Mouse (Mus musculus): ENCODE measurements around the gene Slc25a47. TPM values are rescaled to one million over a fixed set of nuclear protein-coding genes. Genes with fewer than 3 reads are reported as not detected.

The Slc25a47 gene
- polyA plus RNA-seq, 1 experiment from 2014 or later: 13.8 TPM

GRCm38 (mm10) chr12:108810309-108810708, 25.5 kb upstream of the Slc25a47 start:
- H3K27me3 ChIP-seq: no peaks in the 10 kb centered on the region
- no peak overlapping the region for H3K9ac ChIP-seq (replicated peaks)
- H3K27ac ChIP-seq (replicated peaks): no peak overlapping the region
- H3K4me3 ChIP-seq: no peak overlapping the region
- H3K9me3 ChIP-seq: no peaks in the 10 kb centered on the region
- WGBS: 95% methylated on average over 7 of the region's 7 CpGs
- no peak for ATAC-seq (ENCODE audit: low FRiP score, low read depth)
- peaks cover 3% of the 10 kb centered on the region; the same call in 1 of the 2 replicates for H3K4me1 ChIP-seq
- peaks cover 42% of the 10 kb centered on the region for H3K36me3 ChIP-seq
- no peak overlapping the region for H3K4me2 ChIP-seq (replicated peaks)

GRCm38 (mm10) chr12:108811133-108811532, 24.7 kb upstream of the Slc25a47 start:
- Histone ChIP-seq H3K27ac (replicated peaks) (no peak overlapping the region), H3K4me3 (no peak overlapping the region)

GRCm38 (mm10) chr12:108812463-108812862, 23.4 kb upstream of the Slc25a47 start:
- Histone ChIP-seq H3K9me3 (no peaks in the 10 kb centered on the region), H3K4me3 (no peak overlapping the region), H3K27ac (replicated peaks) (no peak overlapping the region), H3K27me3 (no peaks in the 10 kb centered on the region), H3K4me2 (replicated peaks) (no peak overlapping the region), H3K9ac (replicated peaks) (no peak overlapping the region), H3K4me1 (peaks cover 3% of the 10 kb centered on the region; the same call in 1 of the 2 replicates), H3K36me3 (peaks cover 46% of the 10 kb centered on the region)
- no peak for ATAC-seq (ENCODE audit: low FRiP score, low read depth)
- WGBS: 84% methylated on average over 6 of the region's 6 CpGs

More at GRCm38 (mm10) chr12:108811133-108811532, 24.7 kb upstream of the Slc25a47 start:
- Histone ChIP-seq H3K36me3 (peaks cover 47% of the 10 kb centered on the region), H3K9me3 (no peaks in the 10 kb centered on the region), H3K4me2 (replicated peaks) (no peak overlapping the region), H3K27me3 (no peaks in the 10 kb centered on the region), H3K9ac (replicated peaks) (no peak overlapping the region), H3K4me1 (peaks cover 3% of the 10 kb centered on the region; the same call in 1 of the 2 replicates)
- no peak for ATAC-seq (ENCODE audit: low FRiP score, low read depth)
- 65% methylated on average over 2 of the region's 2 CpGs for WGBS

GRCm38 (mm10) chr12:108814470-108814869, 21.4 kb upstream of the Slc25a47 start:
- Histone ChIP-seq H3K27ac (replicated peaks) (no peak overlapping the region), H3K4me1 (peaks cover 3% of the 10 kb centered on the region; the same call in 1 of the 2 replicates), H3K9me3 (no peaks in the 10 kb centered on the region), H3K36me3 (peaks cover 49% of the 10 kb centered on the region), H3K27me3 (no peaks in the 10 kb centered on the region), H3K4me3 (no peak overlapping the region), H3K4me2 (replicated peaks) (no peak overlapping the region), H3K9ac (replicated peaks) (no peak overlapping the region)
- ATAC-seq (ENCODE audit: low FRiP score, low read depth): no peak
- 95% methylated on average over 6 of the region's 6 CpGs for WGBS

GRCm38 (mm10) chr12:108816569-108816968, 19.3 kb upstream of the Slc25a47 start:
- no peaks in the 10 kb centered on the region for H3K4me1 ChIP-seq
- peaks cover 51% of the 10 kb centered on the region for H3K36me3 ChIP-seq
- no peaks in the 10 kb centered on the region for H3K9me3 ChIP-seq
- no peaks in the 10 kb centered on the region for H3K27me3 ChIP-seq
- no peak overlapping the region for H3K9ac ChIP-seq (replicated peaks)
- H3K27ac ChIP-seq (replicated peaks): no peak overlapping the region
- H3K4me2 ChIP-seq (replicated peaks): no peak overlapping the region
- no peak for ATAC-seq (ENCODE audit: low FRiP score, low read depth)
- no peak overlapping the region for H3K4me3 ChIP-seq
- WGBS: 88% methylated on average over 11 of the region's 11 CpGs

- ATAC-seq (ENCODE audit: low FRiP score, low read depth): no peak
- WGBS: 93% methylated on average over 4 of the region's 4 CpGs
- no peak overlapping the region for H3K4me2 ChIP-seq (replicated peaks)
Measured at GRCm38 (mm10) chr12:108820461-108820860, 15.4 kb upstream of the Slc25a47 start.

GRCm38 (mm10) chr12:108823036-108823435, 12.8 kb upstream of the Slc25a47 start:
- Histone ChIP-seq H3K4me1 (no peaks in the 10 kb centered on the region), H3K9me3 (no peaks in the 10 kb centered on the region), H3K27ac (replicated peaks) (no peak overlapping the region), H3K4me2 (replicated peaks) (no peak overlapping the region), H3K27me3 (no peaks in the 10 kb centered on the region), H3K9ac (replicated peaks) (no peak overlapping the region), H3K4me3 (no peak overlapping the region), H3K36me3 (peaks cover 31% of the 10 kb centered on the region)
- WGBS: 81% methylated on average over 8 of the region's 8 CpGs
- no peak for ATAC-seq (ENCODE audit: low FRiP score, low read depth)

More at GRCm38 (mm10) chr12:108820461-108820860, 15.4 kb upstream of the Slc25a47 start:
- Histone ChIP-seq H3K4me1 (no peaks in the 10 kb centered on the region), H3K27ac (replicated peaks) (no peak overlapping the region), H3K36me3 (peaks cover 31% of the 10 kb centered on the region), H3K9ac (replicated peaks) (no peak overlapping the region), H3K9me3 (no peaks in the 10 kb centered on the region), H3K4me3 (no peak overlapping the region), H3K27me3 (no peaks in the 10 kb centered on the region)

GRCm38 (mm10) chr12:108824225-108824874, 11.5 kb upstream of the Slc25a47 start:
- no peak overlapping the region for H3K27ac ChIP-seq (replicated peaks)
- H3K4me1 ChIP-seq: no peaks in the 10 kb centered on the region
- H3K4me3 ChIP-seq: no peak overlapping the region
- H3K27me3 ChIP-seq: no peaks in the 10 kb centered on the region
- no peak overlapping the region for H3K9ac ChIP-seq (replicated peaks)
- 92% methylated on average over 15 of the region's 15 CpGs for WGBS
- ATAC-seq (ENCODE audit: low FRiP score, low read depth): no peak
- H3K36me3 ChIP-seq: peaks cover 22% of the 10 kb centered on the region
- no peaks in the 10 kb centered on the region for H3K9me3 ChIP-seq
- no peak overlapping the region for H3K4me2 ChIP-seq (replicated peaks)

- H3K4me1 ChIP-seq: no peaks in the 10 kb centered on the region
- H3K27ac ChIP-seq (replicated peaks): no peak overlapping the region
- H3K36me3 ChIP-seq: peaks cover 19% of the 10 kb centered on the region
- H3K4me2 ChIP-seq (replicated peaks): no peak overlapping the region
- ATAC-seq (ENCODE audit: low FRiP score, low read depth): no peak
- no peak overlapping the region for H3K4me3 ChIP-seq
- no peaks in the 10 kb centered on the region for H3K9me3 ChIP-seq
- WGBS: 96% methylated on average over 13 of the region's 13 CpGs
- no peaks in the 10 kb centered on the region for H3K27me3 ChIP-seq
- H3K9ac ChIP-seq (replicated peaks): no peak overlapping the region
Measured at GRCm38 (mm10) chr12:108825561-108826224, 10.2 kb upstream of the Slc25a47 start.

- H3K27ac ChIP-seq (replicated peaks): no peak overlapping the region
- no peak for ATAC-seq (ENCODE audit: low FRiP score, low read depth)
- no peak overlapping the region for H3K4me2 ChIP-seq (replicated peaks)
- H3K27me3 ChIP-seq: no peaks in the 10 kb centered on the region
- no peaks in the 10 kb centered on the region for H3K9me3 ChIP-seq
- no peak overlapping the region for H3K4me3 ChIP-seq
- H3K36me3 ChIP-seq: peaks cover 19% of the 10 kb centered on the region
- 96% methylated on average over 19 of the region's 19 CpGs for WGBS
- no peak overlapping the region for H3K9ac ChIP-seq (replicated peaks)
- no peaks in the 10 kb centered on the region for H3K4me1 ChIP-seq
Measured at GRCm38 (mm10) chr12:108826282-108826957, 9.4 kb upstream of the Slc25a47 start.

- Histone ChIP-seq H3K9me3 (no peaks in the 10 kb centered on the region), H3K4me2 (replicated peaks) (no peak overlapping the region), H3K36me3 (peaks cover 19% of the 10 kb centered on the region), H3K9ac (replicated peaks) (no peak overlapping the region), H3K27me3 (no peaks in the 10 kb centered on the region), H3K4me1 (no peaks in the 10 kb centered on the region), H3K4me3 (no peak overlapping the region), H3K27ac (replicated peaks) (no peak overlapping the region)
- ATAC-seq (ENCODE audit: low FRiP score, low read depth): no peak
- WGBS: 96% methylated on average over 28 of the region's 28 CpGs
Measured at GRCm38 (mm10) chr12:108826958-108827535, 8.8 kb upstream of the Slc25a47 start.

- Histone ChIP-seq H3K9ac (replicated peaks) (no peak overlapping the region), H3K4me2 (replicated peaks) (no peak overlapping the region), H3K4me3 (no peak overlapping the region), H3K36me3 (peaks cover 19% of the 10 kb centered on the region), H3K9me3 (no peaks in the 10 kb centered on the region), H3K27ac (replicated peaks) (no peak overlapping the region), H3K27me3 (no peaks in the 10 kb centered on the region), H3K4me1 (peaks cover 3% of the 10 kb centered on the region; the same call in 1 of the 2 replicates)
- no peak for ATAC-seq (ENCODE audit: low FRiP score, low read depth)
- 98% methylated on average over 6 of the region's 6 CpGs for WGBS
Measured at GRCm38 (mm10) chr12:108827641-108828040, 8.2 kb upstream of the Slc25a47 start.
